Mouse (Mus musculus): Measurements from ENCODE around the gene Gnb1l. TPM values are rescaled to one million over a fixed set of nuclear protein-coding genes. Genes with fewer than 3 reads are reported as not detected.
"Not testable (repeated sequence)": the region's sequence is repeated elsewhere in the genome, so short reads cannot be mapped to it uniquely, and the experiment has no call there.

Gene Gnb1l
- polyA plus RNA-seq, 1 experiment, result 11.3 TPM

DNA sequence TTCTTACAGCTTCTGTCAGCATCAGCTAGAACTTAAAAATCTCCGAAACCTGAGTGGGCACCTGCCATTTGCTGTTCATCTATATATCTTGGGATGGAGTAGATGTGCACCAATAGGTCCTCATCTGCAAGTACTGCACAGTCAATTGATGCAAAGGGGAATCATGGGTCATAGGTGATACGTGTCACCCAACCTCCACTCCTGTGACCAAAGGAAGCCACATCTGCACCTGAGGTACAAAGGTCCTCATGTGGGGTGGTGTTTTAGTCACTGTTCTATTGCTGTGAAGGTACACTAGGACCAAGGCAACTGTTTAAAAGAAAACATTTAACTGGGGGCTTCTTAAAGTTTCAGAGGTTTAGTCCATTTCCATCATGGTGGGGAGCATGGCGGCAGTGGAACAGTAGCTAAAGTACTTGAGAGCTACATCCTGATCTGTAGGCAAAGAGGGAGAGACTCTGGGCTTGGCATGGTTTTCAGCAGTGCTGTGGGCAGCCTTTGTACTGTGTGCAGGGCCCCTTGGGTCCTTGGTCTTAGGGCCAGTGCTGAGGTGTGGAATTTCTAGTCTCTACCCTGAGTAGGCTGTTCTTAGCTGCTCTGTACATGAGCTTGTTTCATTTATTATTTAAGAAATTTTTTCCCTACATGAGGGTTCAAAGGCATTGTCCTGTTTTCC, 8.1 kb downstream of the Gnb1l start:
- Histone ChIP-seq H3K4me3 (replicated peaks; ENCODE audit: control insufficient read depth, low read depth, low read length) (no peak overlapping the region), H3K4me1 (ENCODE audit: control insufficient read depth, insufficient read depth, low read length) (no peaks in the 10 kb centered on the region), H3K27ac (ENCODE audit: control insufficient read depth, insufficient read depth, low read depth, low read length, poor library complexity) (no peak overlapping the region)
- TF ChIP-seq POLR2A (IDR thresholded peaks at IDR 0.05; ENCODE audit: borderline replicate concordance, control insufficient read depth, low read depth, low read length), result no peak
- no peak for TF ChIP-seq CTCF (IDR thresholded peaks at IDR 0.05; ENCODE audit: control insufficient read depth, insufficient read depth, low read length)
- 87% methylated on average over 3 of the region's 3 CpGs for WGBS

DNA sequence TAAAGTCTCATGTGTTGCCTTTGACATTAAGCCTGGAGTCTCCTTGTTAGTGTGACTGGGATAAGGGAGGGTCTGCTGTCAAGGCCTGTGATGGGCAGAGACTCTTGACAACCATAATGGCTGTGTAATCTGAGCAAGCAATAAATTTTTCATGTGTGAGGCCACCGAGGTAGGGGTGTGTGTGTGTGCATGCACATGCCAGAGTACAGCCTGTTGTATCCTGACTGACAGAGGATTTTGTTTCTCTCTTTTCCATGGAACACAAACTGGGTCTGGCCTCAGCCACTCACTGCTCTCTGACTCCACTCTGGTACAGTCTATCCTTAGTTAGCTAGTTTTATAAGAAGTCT, 8.7 kb downstream of the Gnb1l start:
- no peak overlapping the region for H3K4me3 ChIP-seq (replicated peaks; ENCODE audit: control insufficient read depth, low read depth, low read length)
- TF ChIP-seq POLR2A (IDR thresholded peaks at IDR 0.05; ENCODE audit: borderline replicate concordance, control insufficient read depth, low read depth, low read length) (no peak), CTCF (IDR thresholded peaks at IDR 0.05; ENCODE audit: control insufficient read depth, insufficient read depth, low read length) (no peak)
- H3K27ac ChIP-seq (ENCODE audit: control insufficient read depth, insufficient read depth, low read depth, low read length, poor library complexity), result no peak overlapping the region
- WGBS, result 36% methylated on average over 1 of the region's 1 CpGs
- no peaks in the 10 kb centered on the region for H3K4me1 ChIP-seq (ENCODE audit: control insufficient read depth, insufficient read depth, low read length)

DNA sequence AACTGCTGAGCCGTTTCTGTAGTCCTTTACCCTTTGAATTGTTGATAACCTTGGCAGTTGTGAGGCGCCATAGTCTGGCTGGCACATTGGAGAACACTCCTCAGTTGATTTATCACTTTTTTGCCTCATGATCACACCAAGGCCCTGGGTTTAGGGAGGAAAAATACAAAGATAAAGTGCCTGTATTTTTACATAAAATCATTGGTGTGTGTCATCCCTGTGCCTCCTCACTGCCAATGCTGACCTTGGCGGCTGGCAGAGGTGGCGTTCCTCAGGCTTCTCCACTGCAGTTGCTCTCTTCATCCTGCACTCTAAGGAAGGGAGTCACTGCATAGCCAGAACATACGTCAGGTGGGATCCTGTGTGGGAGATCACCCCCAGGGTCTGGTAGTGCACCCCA, 13.2 kb downstream of the Gnb1l start:
- 80% methylated on average over 5 of the region's 5 CpGs for WGBS
- Histone ChIP-seq H3K27ac (ENCODE audit: control insufficient read depth, insufficient read depth, low read depth, low read length, poor library complexity) (no peak overlapping the region), H3K4me3 (replicated peaks; ENCODE audit: control insufficient read depth, low read depth, low read length) (no peak overlapping the region), H3K4me1 (ENCODE audit: control insufficient read depth, insufficient read depth, low read length) (no peaks in the 10 kb centered on the region)
- TF ChIP-seq POLR2A (IDR thresholded peaks at IDR 0.05; ENCODE audit: borderline replicate concordance, control insufficient read depth, low read depth, low read length), result no peak
- TF ChIP-seq CTCF (IDR thresholded peaks at IDR 0.05; ENCODE audit: control insufficient read depth, insufficient read depth, low read length), result no peak

DNA sequence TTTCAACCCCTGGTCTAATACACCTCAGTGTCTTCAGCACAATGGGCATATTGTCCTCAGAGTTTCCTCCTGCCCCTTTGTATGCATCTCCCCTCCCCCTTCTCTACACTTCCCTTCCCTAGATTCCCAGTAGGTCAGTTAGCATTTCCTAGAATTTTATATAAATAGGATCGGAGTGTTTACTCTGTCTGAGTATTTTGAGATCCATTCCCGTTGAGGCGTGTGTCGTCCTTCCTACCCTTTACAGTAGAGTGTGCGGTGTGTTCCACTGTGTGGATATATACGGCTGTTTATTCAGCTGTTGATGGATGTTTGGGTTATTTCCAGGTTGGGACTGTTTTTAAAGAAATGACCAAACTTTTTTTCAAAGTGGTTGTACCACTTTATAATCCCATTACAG, 15.0 kb downstream of the Gnb1l start:
- H3K4me3 ChIP-seq (replicated peaks; ENCODE audit: control insufficient read depth, low read depth, low read length), result no peak overlapping the region
- WGBS, result 78% methylated on average over 6 of the region's 6 CpGs
- no peak for TF ChIP-seq CTCF (IDR thresholded peaks at IDR 0.05; ENCODE audit: control insufficient read depth, insufficient read depth, low read length)
- TF ChIP-seq POLR2A (IDR thresholded peaks at IDR 0.05; ENCODE audit: borderline replicate concordance, control insufficient read depth, low read depth, low read length), result no peak
- H3K4me1 ChIP-seq (ENCODE audit: control insufficient read depth, insufficient read depth, low read length), result no peaks in the 10 kb centered on the region
- no peak overlapping the region for H3K27ac ChIP-seq (ENCODE audit: control insufficient read depth, insufficient read depth, low read depth, low read length, poor library complexity)

GRCm38 (mm10) chr16:18518091-18518490, 19.6 kb downstream of the Gnb1l start:
- TF ChIP-seq CTCF (IDR thresholded peaks at IDR 0.05; ENCODE audit: control insufficient read depth, insufficient read depth, low read length) (no peak), POLR2A (IDR thresholded peaks at IDR 0.05; ENCODE audit: borderline replicate concordance, control insufficient read depth, low read depth, low read length) (no peak)
- Histone ChIP-seq H3K27ac (ENCODE audit: control insufficient read depth, insufficient read depth, low read depth, low read length, poor library complexity) (no peak overlapping the region), H3K4me1 (ENCODE audit: control insufficient read depth, insufficient read depth, low read length) (no peaks in the 10 kb centered on the region), H3K4me3 (replicated peaks; ENCODE audit: control insufficient read depth, low read depth, low read length) (no peak overlapping the region)

DNA sequence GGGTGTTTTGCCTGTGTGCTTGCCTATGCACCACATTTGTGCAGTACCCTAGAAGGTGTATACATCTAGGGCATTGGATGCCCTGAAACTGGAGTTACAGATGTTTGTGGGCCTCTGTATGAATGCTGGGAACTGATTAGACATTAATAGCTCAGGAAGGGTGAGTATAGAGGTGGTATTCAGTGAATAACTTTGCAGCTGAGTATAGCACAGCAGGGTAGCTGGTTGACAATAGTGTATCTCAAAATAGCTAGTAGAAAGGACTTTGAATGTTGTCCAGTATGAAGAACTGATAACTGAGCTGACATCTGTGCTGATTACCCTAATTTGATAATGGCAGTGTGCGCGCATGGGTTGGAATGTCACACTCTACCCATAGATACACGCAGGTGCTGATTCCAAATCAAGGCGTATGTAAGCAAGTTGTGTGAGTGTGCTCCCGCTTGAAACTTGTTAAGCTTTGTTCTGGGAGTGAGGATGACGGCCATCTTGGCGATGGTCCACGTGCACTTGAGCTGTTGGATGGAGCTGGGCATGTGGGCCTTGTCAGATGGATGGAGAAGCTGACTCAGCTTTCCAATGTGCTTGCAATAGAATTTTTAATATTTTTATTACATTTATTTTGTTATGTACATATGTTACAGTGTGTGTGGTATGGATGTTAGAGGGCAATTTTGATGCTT, 25.2 kb downstream of the Gnb1l start:
- no peak for TF ChIP-seq POLR2A (IDR thresholded peaks at IDR 0.05; ENCODE audit: borderline replicate concordance, control insufficient read depth, low read depth, low read length)
- TF ChIP-seq CTCF (IDR thresholded peaks at IDR 0.05; ENCODE audit: control insufficient read depth, insufficient read depth, low read length), result no peak
- Histone ChIP-seq H3K4me3 (replicated peaks; ENCODE audit: control insufficient read depth, low read depth, low read length) (no peak overlapping the region), H3K4me1 (ENCODE audit: control insufficient read depth, insufficient read depth, low read length) (no peaks in the 10 kb centered on the region), H3K27ac (ENCODE audit: control insufficient read depth, insufficient read depth, low read depth, low read length, poor library complexity) (no peak overlapping the region)
- 85% methylated on average over 8 of the region's 8 CpGs for WGBS

GRCm38 (mm10) chr16:18528656-18529055, 30.1 kb downstream of the Gnb1l start:
- H3K27ac ChIP-seq (ENCODE audit: control insufficient read depth, insufficient read depth, low read depth, low read length, poor library complexity), result no peak overlapping the region
- no peaks in the 10 kb centered on the region for H3K4me1 ChIP-seq (ENCODE audit: control insufficient read depth, insufficient read depth, low read length)
- H3K4me3 ChIP-seq (replicated peaks; ENCODE audit: control insufficient read depth, low read depth, low read length), result no peak overlapping the region
- WGBS, result 79% methylated on average over 5 of the region's 5 CpGs
- TF ChIP-seq CTCF (IDR thresholded peaks at IDR 0.05; ENCODE audit: control insufficient read depth, insufficient read depth, low read length), result no peak
- TF ChIP-seq POLR2A (IDR thresholded peaks at IDR 0.05; ENCODE audit: borderline replicate concordance, control insufficient read depth, low read depth, low read length), result no peak

- H3K4me1 ChIP-seq (ENCODE audit: control insufficient read depth, insufficient read depth, low read length); H3K4me3 ChIP-seq (replicated peaks; ENCODE audit: control insufficient read depth, low read depth, low read length); H3K27ac ChIP-seq (ENCODE audit: control insufficient read depth, insufficient read depth, low read depth, low read length, poor library complexity): not testable (repeated sequence)
- WGBS, result 90% methylated on average over 7 of the region's 7 CpGs
Observed at GRCm38 (mm10) chr16:18533061-18533460, 34.5 kb downstream of the Gnb1l start.

Measured in bone marrow, adult 2 months (tissue).